Mouse (Mus musculus) lung, embryonic 16.5 days (tissue): ENCODE results near the gene Smim17. TPM values are rescaled to one million over a fixed set of nuclear protein-coding genes. Genes with fewer than 3 reads are reported as not detected.
"Not testable (repeated sequence)": the region's sequence is repeated elsewhere in the genome, so short reads cannot be mapped to it uniquely, and the experiment has no call there.

ENCODE experiments used
- ATAC-seq: fragments of 200-750 bp; cut with Nextera tagmentation; 2 replicates; pipeline ENCODE4 v1.8.0; 2017; ENCODE audit warnings: low read depth, mild to moderate bottlenecking, moderate library complexity
- H3K27ac ChIP-seq: fragments of 300-500 bp; sonication (generic); 2 replicates; pipeline ENCODE4 v1.5.1; 2014; ENCODE audit warnings: mild to moderate bottlenecking, control low read depth, low read length
- H3K27me3 ChIP-seq: fragments of 300-500 bp; sonication (generic); 2 replicates; pipeline ENCODE4 v1.6.1; 2014; ENCODE audit warnings: low read depth, low read length, mixed read lengths; ENCODE audit not compliant: control insufficient read depth, insufficient read depth
- H3K36me3 ChIP-seq: fragments of 300-500 bp; sonication (generic); 2 replicates; pipeline ENCODE4 v1.6.1; 2014; ENCODE audit warnings: low read length; ENCODE audit not compliant: control insufficient read depth, insufficient read depth
- H3K4me1 ChIP-seq: fragments of 300-500 bp; sonication (generic); replicated peaks from 2 replicates; pipeline ENCODE4 v1.6.1; 2014; ENCODE audit warnings: low read length, mixed read lengths; ENCODE audit not compliant: control insufficient read depth, insufficient read depth
- H3K4me2 ChIP-seq: fragments of 300-500 bp; sonication (generic); 2 replicates; pipeline ENCODE4 v1.6.1; 2014; ENCODE audit warnings: low read depth, low read length, control low read depth
- H3K4me3 ChIP-seq: fragments of 300-500 bp; sonication (generic); 2 replicates; pipeline ENCODE4 v1.5.1; 2014; ENCODE audit warnings: mild to moderate bottlenecking, low read length, control low read depth
- H3K9ac ChIP-seq: fragments of 300-500 bp; sonication (generic); 2 replicates; pipeline ENCODE4 v1.6.1; 2014; ENCODE audit warnings: low read length, control low read depth
- H3K9me3 ChIP-seq: fragments of 300-500 bp; sonication (generic); 2 replicates; pipeline ENCODE4 v1.6.1; 2016; ENCODE audit warnings: low read length; ENCODE audit not compliant: control insufficient read depth
- WGBS: fragments of 180-500 bp; shearing (Covaris S2); extraction: QIAGEN DNeasy Blood & Tissue Kit; methylation state at CpG from one replicate; pipeline ENCODE4 v1.1.7; 2014; 5-methylcytosine and 5-hydroxymethylcytosine counted together
- polyA plus RNA-seq: library from polyadenylated mRNA; unstranded; fragments of >200 nt; fragmentation: Nextera tagmentation; extraction: Ambion mirVana; gene quantifications from 2 replicates; pipeline ENCODE4 v1.2.1, GENCODE M21; 2015

The Smim17 gene
- polyA plus RNA-seq, 1 experiment from 2014 or later, result 0.25 TPM

DNA sequence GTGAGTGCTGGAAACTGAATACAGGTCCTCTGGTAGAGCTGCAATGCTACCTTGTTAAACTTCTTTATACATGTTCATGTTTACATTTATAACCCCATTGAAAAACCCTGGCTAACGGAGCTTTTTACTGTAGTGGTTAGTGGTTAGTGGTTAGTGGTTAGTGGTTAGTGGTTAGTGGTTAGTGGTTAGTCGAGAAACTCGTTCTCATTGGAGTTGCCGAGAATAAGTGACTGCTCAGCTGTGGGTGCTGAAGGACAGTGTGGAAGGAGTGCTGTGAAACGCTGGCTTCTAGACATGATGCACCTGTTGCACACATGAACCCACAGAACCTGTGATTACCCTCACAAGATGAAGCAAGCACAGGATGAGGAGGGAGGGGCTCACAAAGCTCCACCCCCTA is 49.3 kb downstream of the Smim17 start:
- WGBS, result 88% methylated on average over 5 of the region's 5 CpGs
- H3K4me2 ChIP-seq, result no peak overlapping the region
- no peak for ATAC-seq
- no peak overlapping the region for H3K4me3 ChIP-seq
- no peak overlapping the region for H3K27ac ChIP-seq
- H3K36me3 ChIP-seq, result no peaks in the 10 kb centered on the region
- no peaks in the 10 kb centered on the region; the same call in 1 of the 2 replicates for H3K9me3 ChIP-seq
- no peaks in the 10 kb centered on the region for H3K27me3 ChIP-seq
- H3K4me1 ChIP-seq, result no peaks in the 10 kb centered on the region
- H3K9ac ChIP-seq, result no peak overlapping the region

DNA sequence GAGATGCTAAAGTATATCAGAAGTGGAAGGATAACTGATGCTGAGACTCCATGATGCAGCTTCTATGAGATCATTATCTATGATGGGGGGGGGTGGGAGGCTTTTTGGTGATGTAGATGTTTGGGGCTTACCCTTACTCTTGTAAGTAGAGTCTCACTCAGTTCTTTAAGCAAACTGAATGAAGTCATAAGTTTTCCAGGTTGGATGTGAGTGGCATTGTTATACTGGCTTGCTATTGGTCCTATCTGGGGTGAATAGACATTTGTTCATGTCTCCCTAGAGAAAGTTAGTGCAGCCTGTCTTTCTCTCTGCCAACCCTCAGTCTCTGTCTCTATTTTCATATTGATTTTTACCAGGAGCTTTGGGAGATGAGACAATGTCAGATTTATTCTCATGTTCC is 57.4 kb downstream of the Smim17 start, which contains the start of gene Olfr1336:
TSS of gene Olfr1336 (plus strand) at position 301 of the 400 bp plus-strand sequence.
- Histone ChIP-seq H3K27me3 (no peaks in the 10 kb centered on the region), H3K9me3 (no peaks in the 10 kb centered on the region), H3K27ac (no peak within 1 kb of the TSS), H3K4me1 (no peaks in the 10 kb centered on the region), H3K4me3 (no peak within 1 kb of the TSS), H3K9ac (no peak within 1 kb of the TSS), H3K4me2 (no peak within 1 kb of the TSS), H3K36me3 (no peaks in the 10 kb centered on the region)
- ATAC-seq, result no peak

GRCm38 (mm10) chr7:6456399-6456798 is 57.9 kb downstream of the Smim17 start:
- no peak overlapping the region for H3K27ac ChIP-seq
- no peaks in the 10 kb centered on the region for H3K36me3 ChIP-seq
- H3K9me3 ChIP-seq, result no peaks in the 10 kb centered on the region
- H3K4me3 ChIP-seq, result no peak overlapping the region
- H3K9ac ChIP-seq, result no peak overlapping the region
- ATAC-seq, result no peak
- H3K4me2 ChIP-seq, result no peak overlapping the region
- H3K4me1 ChIP-seq, result no peaks in the 10 kb centered on the region
- no peaks in the 10 kb centered on the region for H3K27me3 ChIP-seq
- WGBS, result 45% methylated on average over 3 of the region's 3 CpGs

GRCm38 (mm10) chr7:6466951-6467350 is 68.4 kb downstream of the Smim17 start, which contains the start of gene Olfr1346:
TSS of gene Olfr1346 (plus strand) at chr7:6467101.
- Histone ChIP-seq H3K9ac (no peak within 1 kb of the TSS), H3K4me1 (no peaks in the 10 kb centered on the region), H3K36me3 (no peaks in the 10 kb centered on the region), H3K4me3 (no peak within 1 kb of the TSS), H3K27me3 (no peaks in the 10 kb centered on the region), H3K4me2 (no peak within 1 kb of the TSS), H3K9me3 (no peaks in the 10 kb centered on the region), H3K27ac (no peak within 1 kb of the TSS)
- ATAC-seq, result no peak

DNA sequence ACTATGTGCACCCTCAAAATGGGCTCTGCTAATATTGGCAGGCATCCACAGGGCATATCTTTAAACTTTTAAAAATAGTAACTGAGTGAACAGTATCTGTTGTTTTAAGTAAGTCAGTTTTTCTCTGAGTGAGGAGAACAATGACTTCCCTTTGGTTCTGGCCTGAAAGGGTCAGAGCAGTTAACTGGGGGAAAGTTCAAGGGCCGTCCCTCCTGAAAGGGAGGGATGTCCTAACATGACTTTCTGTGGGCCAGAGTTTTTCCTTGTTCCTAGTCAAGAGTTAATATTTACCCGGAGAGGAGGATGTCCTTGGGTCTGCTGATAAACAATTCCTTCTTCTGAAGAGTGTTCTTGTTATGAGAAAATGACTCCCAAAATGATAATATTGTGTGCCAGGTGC is 79.1 kb downstream of the Smim17 start:
- not testable (repeated sequence) for H3K9ac ChIP-seq, ATAC-seq, H3K4me1 ChIP-seq, H3K27me3 ChIP-seq, H3K36me3 ChIP-seq, H3K27ac ChIP-seq, H3K9me3 ChIP-seq, H3K4me2 ChIP-seq, H3K4me3 ChIP-seq
- 66% methylated on average over 2 of the region's 2 CpGs for WGBS

Other genes starting within 250 kb of the Smim17 start
- gene Zfp787, start 242.7 kb upstream of the Smim17 start, polyA plus RNA-seq, result 22.6 and 23.0 TPM in 2 replicates
- 48.4 and 53.1 TPM in 2 replicates for gene Zfp444, start 226.5 kb upstream of the Smim17 start, polyA plus RNA-seq
- not detected in 2 replicates for gene Galp, start 201.6 kb upstream of the Smim17 start, polyA plus RNA-seq
- gene Zscan5b, start 176.4 kb upstream of the Smim17 start, polyA plus RNA-seq, result not detected in 2 replicates
- gene Epp13, start 146.0 kb upstream of the Smim17 start, polyA plus RNA-seq, result not detected in 2 replicates
- 6.9 and 7.2 TPM in 2 replicates for gene Zfp667, start 112.1 kb upstream of the Smim17 start, polyA plus RNA-seq
- 6.6 and 6.9 TPM in 2 replicates for gene Zfp583, start 67.4 kb upstream of the Smim17 start, polyA plus RNA-seq
- 1.5 and 1.8 TPM in 2 replicates for gene Gm3854, start 55.0 kb upstream of the Smim17 start, polyA plus RNA-seq
- 3.1 TPM in 2 replicates for gene Zfp78, start 35.4 kb upstream of the Smim17 start, polyA plus RNA-seq
- 9.5 and 10.5 TPM in 2 replicates for gene Zfp28, start 15.4 kb upstream of the Smim17 start, polyA plus RNA-seq
- gene Gm20715, start 11.6 kb downstream of the Smim17 start, polyA plus RNA-seq, result not detected in 2 replicates
- gene Olfr1344, start 40.0 kb downstream of the Smim17 start, polyA plus RNA-seq, result not detected in 2 replicates
- gene Olfr1336, start 57.5 kb downstream of the Smim17 start, polyA plus RNA-seq, result not detected in 2 replicates
- gene Olfr1346, start 68.4 kb downstream of the Smim17 start, polyA plus RNA-seq, result not detected in 2 replicates
- gene Olfr5, start 88.2 kb downstream of the Smim17 start, polyA plus RNA-seq, result not detected in 2 replicates
- gene Olfr1347, start 101.0 kb downstream of the Smim17 start, polyA plus RNA-seq, result not detected in 2 replicates
- gene Olfr1348, start 110.0 kb downstream of the Smim17 start, polyA plus RNA-seq, result not detected in 2 replicates
- gene Olfr1349, start 124.2 kb downstream of the Smim17 start, polyA plus RNA-seq, result not detected in 2 replicates
- not detected in 2 replicates for gene Olfr1350, start 166.1 kb downstream of the Smim17 start, polyA plus RNA-seq